Mouse (Mus musculus) heart, embryonic 14.5 days (tissue): ENCODE results near the gene Mark2. TPM values are rescaled to one million over a fixed set of nuclear protein-coding genes. Genes with fewer than 3 reads are reported as not detected.

Experiments used
- ATAC-seq: fragments of 200-750 bp; cut with Nextera tagmentation; 2 replicates; pipeline ENCODE4 v1.8.0; 2017; ENCODE audit warnings: low read depth, moderate TSS enrichment; ENCODE audit not compliant: insufficient number of reproducible peaks, insufficient read depth, low FRiP score
- H3K27ac ChIP-seq, 2 experiments: fragments of 200-500 bp in 1 of 2; fragments of 300-500 bp in 1 of 2; sonication (generic) in 1 of 2; replicated peaks in 1 of 2; 2 replicates each; pipeline ENCODE4 v1.5.1; 2012 to 2014; ENCODE audit warnings: low read depth in 2 of 2, low read length in 2 of 2, control low read depth in 1 of 2, mild to moderate bottlenecking in 1 of 2, mixed read lengths in 1 of 2; ENCODE audit not compliant: control insufficient read depth in 1 of 2, insufficient read depth in 1 of 2
- H3K27me3 ChIP-seq: fragments of 300-500 bp; sonication (generic); 2 replicates; pipeline ENCODE4 v1.6.1; 2014; ENCODE audit warnings: mild to moderate bottlenecking, low read length, control low read depth; ENCODE audit not compliant: control insufficient read depth, insufficient read depth
- H3K36me3 ChIP-seq: fragments of 300-500 bp; sonication (generic); 2 replicates; pipeline ENCODE4 v1.6.1; 2014; ENCODE audit warnings: mild to moderate bottlenecking, control low read depth, low read length, mixed read lengths; ENCODE audit not compliant: control insufficient read depth, insufficient read depth
- H3K4me1 ChIP-seq, 2 experiments: fragments of 200-500 bp in 1 of 2; fragments of 300-500 bp in 1 of 2; sonication (generic) in 1 of 2; 2 replicates each; pipeline ENCODE4 v1.6.1; 2012 to 2014; ENCODE audit warnings: low read length in 2 of 2, control low read depth in 1 of 2, mixed read lengths in 1 of 2; ENCODE audit not compliant: control insufficient read depth in 2 of 2, insufficient read depth in 2 of 2
- H3K4me2 ChIP-seq: fragments of 300-500 bp; sonication (generic); 2 replicates; pipeline ENCODE4 v1.6.1; 2014; ENCODE audit warnings: mild to moderate bottlenecking, low read length
- H3K4me3 ChIP-seq, 2 experiments: fragments of 200-500 bp in 1 of 2; fragments of 300-500 bp in 1 of 2; sonication (generic) in 1 of 2; 2 replicates each; pipeline ENCODE4 v1.5.1; 2012 to 2014; ENCODE audit warnings: low read length in 2 of 2, mild to moderate bottlenecking in 2 of 2, control low read depth in 1 of 2, low read depth in 1 of 2, moderate library complexity in 1 of 2; ENCODE audit not compliant: control insufficient read depth in 1 of 2, insufficient read depth in 1 of 2
- H3K9ac ChIP-seq: fragments of 300-500 bp; sonication (generic); 2 replicates; pipeline ENCODE4 v1.6.1; 2014; ENCODE audit warnings: mild to moderate bottlenecking, low read length
- H3K9me3 ChIP-seq: fragments of 300-500 bp; sonication (generic); 2 replicates; pipeline ENCODE4 v1.6.1; 2016; ENCODE audit warnings: low read length, control low read depth; ENCODE audit not compliant: control insufficient read depth
- WGBS: fragments of 180-500 bp; shearing (Covaris S2); extraction: QIAGEN DNeasy Blood & Tissue Kit; methylation state at CpG from one replicate; pipeline ENCODE4 v1.1.7; 2014; 5-methylcytosine and 5-hydroxymethylcytosine counted together
- polyA plus RNA-seq: library from polyadenylated mRNA; unstranded; fragments of >200 nt; fragmentation: Nextera tagmentation; extraction: Ambion mirVana; gene quantifications from 2 replicates; pipeline ENCODE4 v1.2.1, GENCODE M21; 2014

Mark2 gene
- polyA plus RNA-seq, 1 experiment from 2014 or later = 40.2 TPM

DNA sequence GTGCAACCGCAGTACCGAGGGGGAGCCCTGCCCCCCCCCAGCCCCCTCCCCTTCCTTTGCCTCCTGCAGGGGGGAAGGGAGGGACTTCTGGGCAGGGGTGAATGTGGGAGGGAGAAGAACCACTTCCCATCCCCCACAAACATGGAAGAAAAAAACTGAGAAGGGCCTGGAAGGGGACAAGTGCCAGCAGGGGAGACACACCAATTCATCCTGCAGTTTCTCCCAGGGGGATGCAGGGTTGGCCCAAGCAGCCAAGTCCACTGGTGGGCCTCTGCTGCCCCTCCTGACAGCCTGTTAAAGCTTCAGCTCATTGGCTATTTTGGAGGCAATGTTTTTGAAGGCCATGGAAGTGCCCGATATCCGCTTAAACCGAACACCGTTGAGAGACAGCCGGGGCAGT, 64.9 kb downstream of the Mark2 start:
- Histone ChIP-seq H3K27me3 (no peaks in the 10 kb centered on the region), H3K9me3 (no peaks in the 10 kb centered on the region), H3K4me1 (peaks cover 9 to 27% of the 10 kb centered on the region in 2 experiments; a peak in 3 of 4 replicates), H3K4me3 (no peak overlapping the region), H3K27ac (no peak overlapping the region), H3K4me2 (no peak overlapping the region), H3K36me3 (peaks cover 96% of the 10 kb centered on the region), H3K9ac (no peak overlapping the region)
- no peak for ATAC-seq
- WGBS = 77% methylated on average over 7 of the region's 7 CpGs

DNA sequence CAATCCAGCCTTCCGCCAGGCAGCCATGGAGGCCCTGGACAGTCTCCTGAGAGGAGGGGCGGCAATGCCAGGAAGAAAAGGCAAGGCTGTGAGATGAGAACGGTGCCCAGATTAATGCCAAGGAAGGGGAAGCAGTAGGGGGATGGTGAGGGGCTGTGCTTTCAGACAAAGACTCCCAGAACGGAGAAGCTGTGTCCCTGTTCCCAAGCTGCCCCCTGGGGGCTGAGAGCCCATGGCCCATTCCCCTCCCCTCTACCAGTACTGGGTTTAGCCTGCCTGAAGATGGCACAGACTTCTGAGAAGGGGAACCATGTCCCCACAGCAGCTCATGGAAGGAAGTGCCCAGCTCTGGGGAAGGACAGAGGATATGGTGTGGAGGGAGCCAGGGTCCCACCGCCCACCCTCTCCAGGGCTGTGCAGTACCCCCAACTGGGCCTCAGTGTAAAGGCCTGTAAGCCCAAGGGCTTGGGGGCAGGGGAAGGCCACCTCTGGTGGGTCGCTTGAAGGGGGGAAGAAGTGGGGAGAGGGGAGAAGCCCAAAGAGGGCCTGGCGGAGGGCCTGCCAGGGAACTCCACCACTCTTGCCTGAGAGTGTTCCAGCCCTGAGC, 65.5 kb downstream of the Mark2 start:
- Histone ChIP-seq H3K4me1 (peaks cover 9 to 27% of the 10 kb centered on the region in 2 experiments; a peak in 3 of 4 replicates), H3K27me3 (no peaks in the 10 kb centered on the region), H3K4me2 (no peak overlapping the region), H3K36me3 (peaks cover 96% of the 10 kb centered on the region), H3K27ac (peak overlapping the region in 1 of 2 experiments; percentile 60; a peak in 2 of 4 replicates), H3K9ac (peak overlapping the region; percentile 16; the same call in 1 of the 2 replicates), H3K9me3 (no peaks in the 10 kb centered on the region), H3K4me3 (no peak overlapping the region)
- 53% methylated on average over 7 of the region's 7 CpGs for WGBS
- ATAC-seq = no peak

GRCm38 (mm10) chr19:7275131-7275789, 66.4 kb downstream of the Mark2 start:
- peaks cover 9 to 27% of the 10 kb centered on the region in 2 experiments; a peak in 3 of 4 replicates for H3K4me1 ChIP-seq
- H3K4me3 ChIP-seq = no peak overlapping the region
- H3K27ac ChIP-seq = peak overlapping the region in 1 of 2 experiments; percentile 60; a peak in 3 of 4 replicates
- no peak for ATAC-seq
- no peak overlapping the region for H3K4me2 ChIP-seq
- WGBS = 31% methylated on average over 7 of the region's 7 CpGs
- no peaks in the 10 kb centered on the region for H3K27me3 ChIP-seq
- peak overlapping the region; percentile 16; the same call in 1 of the 2 replicates for H3K9ac ChIP-seq
- H3K36me3 ChIP-seq = peaks cover 96% of the 10 kb centered on the region
- H3K9me3 ChIP-seq = no peaks in the 10 kb centered on the region

DNA sequence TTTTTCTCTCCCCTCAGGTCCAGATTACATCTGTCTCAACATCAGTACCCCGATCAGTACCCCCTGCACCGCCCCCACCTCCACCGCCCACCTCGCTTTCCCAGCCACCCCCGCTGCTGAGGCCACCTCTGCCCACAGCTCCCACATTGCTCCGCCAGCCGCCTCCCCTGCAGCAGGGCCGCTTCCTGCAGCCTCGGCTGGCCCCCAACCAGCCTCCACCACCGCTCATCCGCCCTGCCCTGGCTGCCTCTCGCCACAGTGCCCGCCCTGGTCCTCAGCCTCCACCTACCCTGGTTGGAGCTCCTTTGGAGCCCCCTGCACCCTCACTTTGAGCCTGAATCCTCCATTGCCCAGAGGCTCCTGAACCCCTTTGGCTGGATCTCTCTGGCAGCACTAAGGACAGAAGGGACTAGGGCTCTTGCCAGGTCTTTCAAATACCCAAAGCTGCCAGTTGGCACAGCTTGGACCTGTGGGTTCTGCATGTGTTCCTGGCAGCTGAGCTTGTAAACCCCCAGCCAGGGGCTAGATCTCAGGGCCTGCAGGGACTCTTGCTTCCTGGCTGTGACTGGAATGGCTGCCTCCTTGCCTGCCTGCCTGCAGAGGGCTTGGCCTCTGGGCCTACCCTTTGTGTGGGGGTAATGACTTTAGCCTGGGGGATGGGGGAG, 67.2 kb downstream of the Mark2 start:
- Histone ChIP-seq H3K4me2 (no peak overlapping the region), H3K9ac (no peak overlapping the region), H3K4me1 (peaks cover 15 to 32% of the 10 kb centered on the region in 2 experiments; a peak in 3 of 4 replicates), H3K36me3 (peaks cover 93% of the 10 kb centered on the region), H3K4me3 (no peak overlapping the region), H3K27me3 (no peaks in the 10 kb centered on the region), H3K27ac (peak overlapping the region in 1 of 2 experiments; percentile 60; a peak in 1 of 4 replicates), H3K9me3 (no peaks in the 10 kb centered on the region)
- no peak for ATAC-seq
- 85% methylated on average over 13 of the region's 13 CpGs for WGBS

DNA sequence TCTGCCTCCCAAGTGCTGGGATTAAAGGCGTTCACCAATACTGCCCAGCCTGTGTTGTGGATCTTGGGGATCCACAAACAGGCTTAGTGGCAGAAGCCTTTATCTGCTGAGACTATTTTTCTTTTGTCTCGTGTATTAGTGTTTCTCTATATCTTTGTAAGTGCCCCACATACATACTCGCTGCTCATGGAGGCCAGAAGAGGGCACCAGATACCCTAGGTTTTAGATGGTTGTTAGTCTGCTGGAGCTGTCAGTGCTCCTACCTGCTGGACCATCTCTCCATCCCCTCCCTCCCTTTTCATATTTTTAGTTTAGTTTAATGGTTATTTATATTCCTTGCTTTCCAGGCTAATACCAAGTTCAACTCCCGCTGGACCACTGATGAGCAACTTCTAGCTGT, 68.2 kb downstream of the Mark2 start:
- Histone ChIP-seq H3K27ac (no peak overlapping the region), H3K9ac (no peak overlapping the region), H3K9me3 (no peaks in the 10 kb centered on the region), H3K4me3 (no peak overlapping the region), H3K27me3 (no peaks in the 10 kb centered on the region), H3K36me3 (peaks cover 83% of the 10 kb centered on the region), H3K4me1 (peaks cover 17 to 34% of the 10 kb centered on the region in 2 experiments; a peak in 3 of 4 replicates), H3K4me2 (no peak overlapping the region)
- ATAC-seq = no peak
- 93% methylated on average over 4 of the region's 4 CpGs for WGBS

DNA sequence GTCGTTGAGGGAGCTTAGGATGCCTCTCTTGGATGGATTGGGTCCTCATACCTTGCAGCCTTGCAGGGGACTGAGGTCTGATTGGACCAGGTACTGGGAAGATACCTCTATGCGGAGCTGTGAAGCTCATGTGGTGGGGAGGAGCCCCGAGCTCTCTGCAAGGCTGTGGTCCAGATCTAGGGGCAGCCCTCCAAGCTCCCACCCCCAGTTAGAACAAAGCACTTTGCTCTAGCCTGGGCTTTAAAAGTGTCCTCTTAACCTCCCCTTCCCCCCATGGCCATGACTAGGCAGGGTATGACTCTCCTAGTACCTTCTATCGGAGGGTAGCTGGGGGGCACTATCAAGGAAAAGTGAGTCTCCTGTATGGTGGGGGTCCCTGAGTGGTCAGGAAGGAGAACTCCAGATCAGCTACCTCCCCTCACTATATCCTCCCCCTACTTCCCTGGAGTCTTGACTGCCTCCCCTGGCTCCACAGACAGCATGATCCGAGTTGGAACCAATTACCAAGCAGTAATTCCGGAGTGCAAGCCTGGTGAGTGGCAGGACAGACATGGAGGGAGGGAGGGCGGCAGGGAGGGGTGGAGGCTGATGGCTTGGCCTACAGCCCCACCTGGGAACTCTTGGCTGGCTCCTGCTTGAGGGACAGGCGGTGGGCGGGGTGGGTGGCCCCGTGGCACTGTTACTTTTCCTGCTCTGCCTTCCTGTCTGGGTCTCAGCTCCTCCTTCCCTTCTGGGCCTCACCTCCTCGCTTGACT, 72.2 kb downstream of the Mark2 start:
- H3K4me3 ChIP-seq = peak overlapping the region; percentile 76 to 85
- H3K9me3 ChIP-seq = no peaks in the 10 kb centered on the region
- no peak for ATAC-seq
- peak overlapping the region; percentile 93 for H3K4me2 ChIP-seq
- H3K9ac ChIP-seq = peak overlapping the region; percentile 91
- H3K27ac ChIP-seq = peak overlapping the region in 1 of 2 experiments; percentile 95; a peak in 2 of 4 replicates
- WGBS = 10% methylated on average over 11 of the region's 11 CpGs
- H3K27me3 ChIP-seq = no peaks in the 10 kb centered on the region
- H3K4me1 ChIP-seq = peaks cover 35 to 45% of the 10 kb centered on the region in 2 experiments
- peaks cover 47% of the 10 kb centered on the region for H3K36me3 ChIP-seq

- Histone ChIP-seq H3K36me3 (peaks cover 40% of the 10 kb centered on the region), H3K4me3 (peak overlapping the region; percentile 76 to 85), H3K4me1 (peaks cover 38 to 50% of the 10 kb centered on the region in 2 experiments), H3K9me3 (no peaks in the 10 kb centered on the region), H3K27me3 (no peaks in the 10 kb centered on the region), H3K9ac (peak overlapping the region; percentile 91), H3K4me2 (peak overlapping the region; percentile 93), H3K27ac (peak overlapping the region; percentile 78 to 95)
- under 1% methylated on average over 30 of the region's 30 CpGs for WGBS
- no peak for ATAC-seq
Observed at GRCm38 (mm10) chr19:7268722-7269090, 73.0 kb downstream of the Mark2 start.
